Mouse (Mus musculus) CH12F3 (cell line): ENCODE data around the gene Nnat.

Experiments used
- in situ Hi-C: fragments of 300-500 bp; cut with MboI; formaldehyde crosslinking; loops from 2 replicates; pipeline ENCODE4 v1.14.3; 2020; ENCODE audit warnings: low sequenced_read_pairs

Gene Nnat

GRCm38 (mm10) chr2:157550292-157550691, 9.6 kb upstream of the Nnat start:
- in situ Hi-C loops: loop anchor here (25.0 kb wide), 1 partner anchor 213 kb away; the partner anchor contains the start of gene Ghrh

GRCm38 (mm10) chr2:157552158-157552886, 7.6 kb upstream of the Nnat start:
- in situ Hi-C loops: loop anchor here (25.0 kb wide), 1 partner anchor 215 kb away; the partner anchor contains the start of gene Ghrh

- in situ Hi-C loops: loop anchor here (25.0 kb wide), 1 partner anchor 219 kb away; the partner anchor contains the start of gene Ghrh
Measured at GRCm38 (mm10) chr2:157556074-157556698, 3.7 kb upstream of the Nnat start.

GRCm38 (mm10) chr2:157558051-157558450, 1.8 kb upstream of the Nnat start:
- in situ Hi-C loops: loop anchor here (25.0 kb wide), 1 partner anchor 221 kb away; the partner anchor contains the start of gene Ghrh

- in situ Hi-C loops: loop anchor here (25.0 kb wide), 1 partner anchor 221 kb away; the partner anchor contains the start of gene Ghrh
Measured at GRCm38 (mm10) chr2:157558520-157558919, 1.4 kb upstream of the Nnat start.

- in situ Hi-C loops: loop anchor here (25.0 kb wide), 1 partner anchor 222 kb away; the partner anchor contains the start of gene Ghrh
Measured at GRCm38 (mm10) chr2:157559440-157559839, 438 bp upstream of the Nnat start.

- in situ Hi-C loops: loop anchor here (25.0 kb wide), 1 partner anchor 223 kb away; the partner anchor contains the start of gene Ghrh
Measured at GRCm38 (mm10) chr2:157560302-157560701, 424 bp downstream of the Nnat start.

GRCm38 (mm10) chr2:157561165-157561836, 1.4 kb downstream of the Nnat start:
- in situ Hi-C loops: loop anchor here (25.0 kb wide), 1 partner anchor 224 kb away; the partner anchor contains the start of gene Ghrh

GRCm38 (mm10) chr2:157563031-157563430, 3.2 kb downstream of the Nnat start:
- in situ Hi-C loops: loop anchor here (25.0 kb wide), 1 partner anchor 226 kb away; the partner anchor contains the start of gene Ghrh

GRCm38 (mm10) chr2:157564723-157565122, 4.8 kb downstream of the Nnat start:
- in situ Hi-C loops: loop anchor here (25.0 kb wide), 1 partner anchor 227 kb away; the partner anchor contains the start of gene Ghrh

GRCm38 (mm10) chr2:157565446-157565845, 5.6 kb downstream of the Nnat start:
- in situ Hi-C loops: loop anchor here (25.0 kb wide), 1 partner anchor 228 kb away; the partner anchor contains the start of gene Ghrh

- in situ Hi-C loops: loop anchor here (25.0 kb wide), 1 partner anchor 229 kb away; the partner anchor contains the start of gene Ghrh
Measured at GRCm38 (mm10) chr2:157565898-157566259, 6.0 kb downstream of the Nnat start.

- in situ Hi-C loops: loop anchor here (25.0 kb wide), 1 partner anchor 229 kb away; the partner anchor contains the start of gene Ghrh
Measured at GRCm38 (mm10) chr2:157566260-157566952, 6.5 kb downstream of the Nnat start.

- in situ Hi-C loops: loop anchor here (25.0 kb wide), 1 partner anchor 230 kb away; the partner anchor contains the start of gene Ghrh
Measured at GRCm38 (mm10) chr2:157567235-157567961, 7.5 kb downstream of the Nnat start.

- in situ Hi-C loops: loop anchor here (25.0 kb wide), 1 partner anchor 232 kb away; the partner anchor contains the start of gene Ghrh
Measured at GRCm38 (mm10) chr2:157568881-157569280, 9.0 kb downstream of the Nnat start.

- in situ Hi-C loops: loop anchor here (5.0 to 25.0 kb wide), 2 partner anchors 108 to 233 kb away; partner anchors contain the start of gene Ghrh
Measured at GRCm38 (mm10) chr2:157569796-157570485, 10.1 kb downstream of the Nnat start.

- in situ Hi-C loops: loop anchor here (5.0 to 25.0 kb wide), 2 partner anchors 109 to 234 kb away; partner anchors contain the start of gene Ghrh
Measured at GRCm38 (mm10) chr2:157571224-157571832, 11.4 kb downstream of the Nnat start, which contains the start of gene Blcap. Blcap (minus strand) TSS chr2:157571274.

- in situ Hi-C loops: loop anchor here (5.0 to 25.0 kb wide), 2 partner anchors 110 to 235 kb away; partner anchors contain the start of gene Ghrh
Measured at GRCm38 (mm10) chr2:157572786-157573185, 12.9 kb downstream of the Nnat start.
